Mouse (Mus musculus) neural tube, embryonic 15.5 days (tissue): ENCODE measurements at regions not wholly inside any gene's neighbourhood (a gene's known extent, or its start where the extent isn't known, plus 50 kb on each side); places are given as distances from the start of the nearest gene placed in this dataset.
"Not testable (repeated sequence)": the region's sequence is repeated elsewhere in the genome, so short reads cannot be mapped to it uniquely, and the experiment has no call there.

Source experiments
- ATAC-seq: fragments of 200-750 bp; cut with Nextera tagmentation; 2 replicates; pipeline ENCODE4 v1.8.0; 2017; ENCODE audit warnings: mild to moderate bottlenecking, moderate TSS enrichment, moderate library complexity; ENCODE audit not compliant: low FRiP score
- H3K27ac ChIP-seq: fragments of 300-500 bp; sonication (generic); replicated peaks from 2 replicates; pipeline ENCODE4 v1.5.1; 2015; ENCODE audit warnings: mild to moderate bottlenecking, inconsistent platforms
- H3K27me3 ChIP-seq: fragments of 300-500 bp; sonication (generic); replicated peaks from 2 replicates; pipeline ENCODE4 v1.6.1; 2015; ENCODE audit warnings: inconsistent platforms
- H3K36me3 ChIP-seq: fragments of 300-500 bp; sonication (generic); 2 replicates; pipeline ENCODE4 v1.6.1; 2015; ENCODE audit warnings: inconsistent platforms
- H3K4me1 ChIP-seq: fragments of 300-500 bp; sonication (generic); 2 replicates; pipeline ENCODE4 v1.6.1; 2015; ENCODE audit warnings: inconsistent platforms
- H3K4me2 ChIP-seq: fragments of 300-500 bp; sonication (generic); 2 replicates; pipeline ENCODE4 v1.6.1; 2015; ENCODE audit warnings: inconsistent platforms, mild to moderate bottlenecking, moderate library complexity
- H3K4me3 ChIP-seq: fragments of 300-500 bp; sonication (generic); replicated peaks from 2 replicates; pipeline ENCODE4 v1.5.1; 2015; ENCODE audit warnings: mild to moderate bottlenecking, inconsistent platforms
- H3K9ac ChIP-seq: fragments of 300-500 bp; sonication (generic); replicated peaks from 2 replicates; pipeline ENCODE4 v1.6.1; 2015; ENCODE audit warnings: mild to moderate bottlenecking, inconsistent platforms
- H3K9me3 ChIP-seq: fragments of 300-500 bp; sonication (generic); replicated peaks from 2 replicates; pipeline ENCODE4 v1.6.1; 2016; ENCODE audit warnings: inconsistent platforms
- WGBS: fragments of 180-500 bp; shearing (Covaris S2); methylation state at CpG from one replicate; pipeline ENCODE4 v1.1.7; 2015; ENCODE audit warnings: mixed read lengths; 5-methylcytosine and 5-hydroxymethylcytosine counted together

- H3K36me3 ChIP-seq = no peaks in the 10 kb centered on the region
- H3K27me3 ChIP-seq = no peaks in the 10 kb centered on the region
- H3K4me2 ChIP-seq = no peak overlapping the region
- no peak for ATAC-seq
- no peak overlapping the region for H3K9ac ChIP-seq
- H3K9me3 ChIP-seq = no peaks in the 10 kb centered on the region
- H3K4me1 ChIP-seq = peaks cover 9% of the 10 kb centered on the region
- H3K4me3 ChIP-seq = no peak overlapping the region
- 58% methylated on average over 10 of the region's 10 CpGs for WGBS
- no peak overlapping the region for H3K27ac ChIP-seq
Observed at GRCm38 (mm10) chr13:44495450-44495849, 233.8 kb upstream of the Jarid2 start.

- 27% methylated on average over 9 of the region's 9 CpGs for WGBS
- no peaks in the 10 kb centered on the region for H3K36me3 ChIP-seq
- H3K27me3 ChIP-seq = no peaks in the 10 kb centered on the region
- no peak overlapping the region for H3K9ac ChIP-seq
- H3K9me3 ChIP-seq = no peaks in the 10 kb centered on the region
- H3K27ac ChIP-seq = no peak overlapping the region
- H3K4me3 ChIP-seq = no peak overlapping the region
- no peak for ATAC-seq
- H3K4me2 ChIP-seq = no peak overlapping the region
- peaks cover 9% of the 10 kb centered on the region for H3K4me1 ChIP-seq
Observed at GRCm38 (mm10) chr13:44496596-44496995, 232.7 kb upstream of the Jarid2 start.

- H3K9ac ChIP-seq, H3K36me3 ChIP-seq, H3K9me3 ChIP-seq, H3K4me2 ChIP-seq, ATAC-seq, H3K27ac ChIP-seq, H3K27me3 ChIP-seq, H3K4me3 ChIP-seq: not testable (repeated sequence)
- WGBS = 84% methylated on average over 5 of the region's 5 CpGs
- H3K4me1 ChIP-seq = peaks cover 12% of the 10 kb centered on the region
Observed at GRCm38 (mm10) chr13:44500896-44501295, 228.4 kb upstream of the Jarid2 start.

GRCm38 (mm10) chr13:44501777-44502321 lies 227.4 kb upstream of the Jarid2 start:
- H3K27me3 ChIP-seq = 0 out of 2 replicates have a peak, but pooled peaks cover 2% of the 10 kb centered on the region
- ATAC-seq = no peak
- no peaks in the 10 kb centered on the region for H3K36me3 ChIP-seq
- H3K4me2 ChIP-seq = no peak overlapping the region
- peaks cover 8% of the 10 kb centered on the region; the same call in 1 of the 2 replicates for H3K4me1 ChIP-seq
- H3K9me3 ChIP-seq = no peaks in the 10 kb centered on the region
- WGBS = 64% methylated on average over 5 of the region's 5 CpGs
- no peak overlapping the region for H3K9ac ChIP-seq
- H3K27ac ChIP-seq = no peak overlapping the region
- no peak overlapping the region for H3K4me3 ChIP-seq

GRCm38 (mm10) chr13:44502612-44503256 lies 226.5 kb upstream of the Jarid2 start:
- H3K36me3 ChIP-seq = no peaks in the 10 kb centered on the region
- 65% methylated on average over 10 of the region's 10 CpGs for WGBS
- 0 out of 2 replicates have a peak, but pooled peaks cover 5% of the 10 kb centered on the region for H3K27me3 ChIP-seq
- ATAC-seq = no peak
- no peak overlapping the region for H3K9ac ChIP-seq
- H3K4me3 ChIP-seq = no peak overlapping the region
- H3K4me1 ChIP-seq = 0 out of 2 replicates have a peak, but pooled peaks cover 8% of the 10 kb centered on the region
- no peak overlapping the region for H3K4me2 ChIP-seq
- H3K9me3 ChIP-seq = no peaks in the 10 kb centered on the region
- no peak overlapping the region for H3K27ac ChIP-seq

- Histone ChIP-seq H3K9ac (no peak overlapping the region), H3K36me3 (no peaks in the 10 kb centered on the region), H3K4me2 (no peak overlapping the region), H3K9me3 (no peaks in the 10 kb centered on the region), H3K27ac (no peak overlapping the region), H3K27me3 (0 out of 2 replicates have a peak, but pooled peaks cover 5% of the 10 kb centered on the region), H3K4me1 (0 out of 2 replicates have a peak, but pooled peaks cover 8% of the 10 kb centered on the region), H3K4me3 (no peak overlapping the region)
- 82% methylated on average over 15 of the region's 15 CpGs for WGBS
- no peak for ATAC-seq
Observed at GRCm38 (mm10) chr13:44503257-44503950, 225.9 kb upstream of the Jarid2 start.

- 0 out of 2 replicates have a peak, but pooled peaks cover 5% of the 10 kb centered on the region for H3K27me3 ChIP-seq
- no peak overlapping the region for H3K4me3 ChIP-seq
- no peak overlapping the region for H3K4me2 ChIP-seq
- H3K27ac ChIP-seq = no peak overlapping the region
- no peak overlapping the region for H3K9ac ChIP-seq
- H3K9me3 ChIP-seq = no peaks in the 10 kb centered on the region
- ATAC-seq = no peak
- H3K36me3 ChIP-seq = no peaks in the 10 kb centered on the region
- peaks cover 10% of the 10 kb centered on the region; the same call in 1 of the 2 replicates for H3K4me1 ChIP-seq
- WGBS = 86% methylated on average over 6 of the region's 6 CpGs
Observed at GRCm38 (mm10) chr13:44504455-44504854, 224.8 kb upstream of the Jarid2 start.

- ATAC-seq = no peak
- no peak overlapping the region for H3K27ac ChIP-seq
- 57% methylated on average over 5 of the region's 5 CpGs for WGBS
- 0 out of 2 replicates have a peak, but pooled peaks cover 5% of the 10 kb centered on the region for H3K27me3 ChIP-seq
- no peak overlapping the region for H3K9ac ChIP-seq
- H3K4me3 ChIP-seq = no peak overlapping the region
- H3K9me3 ChIP-seq = no peaks in the 10 kb centered on the region
- H3K4me2 ChIP-seq = no peak overlapping the region
- H3K36me3 ChIP-seq = no peaks in the 10 kb centered on the region
- peaks cover 9% of the 10 kb centered on the region; the same call in 1 of the 2 replicates for H3K4me1 ChIP-seq
Observed at GRCm38 (mm10) chr13:44506975-44507374, 222.3 kb upstream of the Jarid2 start.

GRCm38 (mm10) chr13:44509526-44510159 lies 219.6 kb upstream of the Jarid2 start:
- Histone ChIP-seq H3K4me3 (no peak overlapping the region), H3K27ac (no peak overlapping the region), H3K9me3 (no peaks in the 10 kb centered on the region), H3K4me1 (peaks cover 4% of the 10 kb centered on the region; the same call in 1 of the 2 replicates), H3K4me2 (no peak overlapping the region), H3K9ac (no peak overlapping the region), H3K36me3 (no peaks in the 10 kb centered on the region), H3K27me3 (0 out of 2 replicates have a peak, but pooled peaks cover 11% of the 10 kb centered on the region)
- WGBS = 14% methylated on average over 11 of the region's 11 CpGs
- ATAC-seq = no peak

GRCm38 (mm10) chr13:44513378-44514285 lies 215.6 kb upstream of the Jarid2 start:
- 0 out of 2 replicates have a peak, but pooled peaks cover 6% of the 10 kb centered on the region for H3K27me3 ChIP-seq
- 59% methylated on average over 13 of the region's 13 CpGs for WGBS
- no peak for ATAC-seq

More at GRCm38 (mm10) chr13:44513378-44514285, 215.6 kb upstream of the Jarid2 start:
- no peaks in the 10 kb centered on the region for H3K36me3 ChIP-seq
- H3K9ac ChIP-seq = no peak overlapping the region
- H3K27ac ChIP-seq = no peak overlapping the region
- no peak overlapping the region for H3K4me3 ChIP-seq
- H3K4me2 ChIP-seq = no peak overlapping the region
- no peaks in the 10 kb centered on the region for H3K9me3 ChIP-seq
- H3K4me1 ChIP-seq = peaks cover 4% of the 10 kb centered on the region; the same call in 1 of the 2 replicates
